8 mouse cellular contexts compared by ENCODE assay signal in the genomic region with DNA sequence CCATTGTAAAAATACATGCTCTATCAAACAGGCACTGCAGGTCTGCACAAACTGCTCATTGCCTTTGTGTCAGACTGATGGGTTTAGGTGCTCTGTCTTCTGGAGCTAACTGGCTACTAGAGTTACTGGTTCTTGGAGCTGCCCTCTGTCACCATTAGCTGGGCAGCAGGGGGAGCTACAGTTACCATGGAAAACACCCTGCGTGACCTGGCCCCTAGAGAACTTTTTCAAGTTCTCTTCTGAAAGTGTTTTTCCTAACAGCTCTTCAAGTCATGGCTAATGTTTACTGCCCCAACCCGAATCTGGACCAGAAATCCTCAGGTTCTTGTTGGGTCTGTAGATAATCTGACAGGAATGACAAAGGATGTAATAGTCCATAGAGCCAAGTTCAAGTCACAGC.
DNase-seq lines count a peak whose midpoint lies in the region; TF ChIP-seq lines count a peak whose summit lies in the region.

No protein-coding gene starts in this region.

- H3K4me3 ChIP-seq in heart, embryonic 10.5 days: no peak overlapping the region
- no peak overlapping the region for H3K4me3 ChIP-seq in ES-Bruce4 (ENCODE audit: low read depth, low read length)

- H3K27ac ChIP-seq in heart, embryonic 10.5 days: no peak overlapping the region
- no peak overlapping the region for H3K27ac ChIP-seq in ES-Bruce4 (ENCODE audit: insufficient read depth, low read length)

- peak; percentile 14 for TF ChIP-seq CTCF in ES-Bruce4 (IDR thresholded peaks at IDR 0.05; ENCODE audit: low read depth, low read length)

- peak; percentile 49 to 69 for DNase-seq in heart, adult 18-20 months
- DNase-seq in heart, embryonic 10.5 days (ENCODE audit: low spot score): no peak
- peak; percentile 52 for DNase-seq in embryo, embryonic 10.5 days (ENCODE audit: low spot score)
- DNase-seq in kidney, postnatal 25 days: peak; percentile 67 to 68
- DNase-seq in spleen, adult 12 weeks (ENCODE audit: low spot score): peak; percentile 25
- no peak for DNase-seq in layer of hippocampus, adult 9-10 months (ENCODE audit: low spot score)
- DNase-seq in cerebellum, adult 9-10 months: no peak

- peaks cover 13% of the 10 kb centered on the region for H3K4me1 ChIP-seq in heart, embryonic 10.5 days
- H3K4me1 ChIP-seq in ES-Bruce4 (ENCODE audit: control insufficient read depth, insufficient read depth, low read length): no peaks in the 10 kb centered on the region

- no peaks in the 10 kb centered on the region for H3K9me3 ChIP-seq in heart, embryonic 10.5 days
- H3K9me3 ChIP-seq in ES-Bruce4 (replicated peaks; ENCODE audit: control insufficient read depth, insufficient read depth, low read length, poor library complexity, severe bottlenecking): no peaks in the 10 kb centered on the region

- H3K27me3 ChIP-seq in heart, embryonic 10.5 days (ENCODE audit: insufficient read depth, poor library complexity, severe bottlenecking): 0 out of 2 replicates have a peak, but pooled peaks cover 7% of the 10 kb centered on the region
- H3K27me3 ChIP-seq in ES-Bruce4 (ENCODE audit: control insufficient read depth, insufficient read depth, low read length, poor library complexity, severe bottlenecking): no peaks in the 10 kb centered on the region

- no peaks in the 10 kb centered on the region for H3K36me3 ChIP-seq in heart, embryonic 10.5 days
- no peaks in the 10 kb centered on the region for H3K36me3 ChIP-seq in ES-Bruce4 (ENCODE audit: control insufficient read depth, insufficient read depth, low read length, poor library complexity, severe bottlenecking)

- no peak for TF ChIP-seq EP300 in ES-Bruce4 (IDR thresholded peaks at IDR 0.05; ENCODE audit: insufficient read depth, low read depth, low read length)

- H3K9ac ChIP-seq in ES-Bruce4 (ENCODE audit: low read depth, poor library complexity, severe bottlenecking): no peak overlapping the region

- TF ChIP-seq POLR2A in ES-Bruce4 (IDR thresholded peaks at IDR 0.05; ENCODE audit: insufficient read depth, low read length): no peak

- WGBS in heart, embryonic 10.5 days: 46% methylated on average over 2 of the region's 2 CpGs

Comparison
In these comparisons a context has a peak if more than half of its experiments do, and no peak if none do; other contexts are left out.
1. DNase-seq: peak in heart, adult 18-20 months (2 of 2), embryo, embryonic 10.5 days (single experiment), kidney, postnatal 25 days (2 of 2) and spleen, adult 12 weeks (single experiment); none in heart, embryonic 10.5 days (single experiment), layer of hippocampus, adult 9-10 months (single experiment) and cerebellum, adult 9-10 months (single experiment).